Mouse (Mus musculus): ENCODE data around the gene Npcd. TPM values are rescaled to one million over a fixed set of nuclear protein-coding genes. Genes with fewer than 3 reads are reported as not detected.

The Npcd gene
- polyA plus RNA-seq, 1 experiment: 0.68 TPM

GRCm38 (mm10) chr15:79832064-79832900, 1.8 kb downstream of the Npcd start:
- H3K27ac ChIP-seq (ENCODE audit: insufficient read depth, low read length): no peak overlapping the region
- H3K4me1 ChIP-seq (ENCODE audit: control insufficient read depth, insufficient read depth, insufficient read length): peaks cover 8% of the 10 kb centered on the region; the same call in 1 of the 2 replicates
- 52% methylated on average over 18 of the region's 18 CpGs for WGBS
- no peaks in the 10 kb centered on the region for H3K27me3 ChIP-seq (ENCODE audit: control insufficient read depth, insufficient read depth, low read length)
- peak; percentile 51 to 69 for DNase-seq (ENCODE audit: low read depth in 1 of 2, low spot score in 2 of 2)
- H3K4me3 ChIP-seq (ENCODE audit: extremely low read depth, insufficient read depth, insufficient read length): no peak overlapping the region
- TF ChIP-seq CTCF (IDR thresholded peaks at IDR 0.05; ENCODE audit: extremely low read depth, insufficient read depth, insufficient read length, insufficient replicate concordance) (peak; percentile 77), POLR2A (IDR thresholded peaks at IDR 0.05; ENCODE audit: low read depth, low read length) (no peak)
- no peaks in the 10 kb centered on the region; the same call in 1 of the 2 replicates for H3K36me3 ChIP-seq (ENCODE audit: control insufficient read depth, insufficient read depth, low read length)

GRCm38 (mm10) chr15:79830388-79830787, 3.6 kb downstream of the Npcd start:
- WGBS: 31% methylated on average over 4 of the region's 4 CpGs
- no peak overlapping the region for H3K4me3 ChIP-seq (ENCODE audit: extremely low read depth, insufficient read depth, insufficient read length)
- peaks cover 8% of the 10 kb centered on the region; the same call in 1 of the 2 replicates for H3K4me1 ChIP-seq (ENCODE audit: control insufficient read depth, insufficient read depth, insufficient read length)
- TF ChIP-seq POLR2A (IDR thresholded peaks at IDR 0.05; ENCODE audit: low read depth, low read length) (no peak), CTCF (IDR thresholded peaks at IDR 0.05; ENCODE audit: extremely low read depth, insufficient read depth, insufficient read length, insufficient replicate concordance) (peak; percentile 75; the same call in 1 of the 2 replicates)
- H3K36me3 ChIP-seq (ENCODE audit: control insufficient read depth, insufficient read depth, low read length): no peaks in the 10 kb centered on the region; the same call in 1 of the 2 replicates
- H3K27me3 ChIP-seq (ENCODE audit: control insufficient read depth, insufficient read depth, low read length): no peaks in the 10 kb centered on the region
- DNase-seq (ENCODE audit: low read depth in 1 of 2, low spot score in 2 of 2): peak; percentile 47 to 62
- H3K27ac ChIP-seq (ENCODE audit: insufficient read depth, low read length): no peak overlapping the region

DNA sequence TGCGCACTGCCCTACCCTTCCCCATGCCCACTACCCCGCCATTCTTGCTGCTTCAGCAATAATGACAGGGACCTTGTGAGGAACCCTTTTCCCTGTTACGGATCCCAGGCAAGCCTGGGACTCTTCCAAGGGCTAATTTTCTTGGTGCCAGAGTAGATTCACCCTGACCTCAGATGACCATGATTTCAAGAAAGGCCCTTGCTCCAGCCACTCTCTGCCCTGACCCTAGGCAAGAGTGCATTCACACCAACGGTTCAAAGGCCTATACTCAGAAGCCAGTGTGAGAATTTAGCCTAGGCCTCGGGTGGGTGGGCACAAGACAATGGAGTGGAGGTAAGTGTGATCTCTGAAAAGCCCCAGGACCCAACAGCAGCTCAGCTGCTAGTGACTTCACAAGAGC, 4.6 kb downstream of the Npcd start:
- H3K4me1 ChIP-seq (ENCODE audit: control insufficient read depth, insufficient read depth, insufficient read length): peaks cover 8% of the 10 kb centered on the region; the same call in 1 of the 2 replicates
- no peaks in the 10 kb centered on the region; the same call in 1 of the 2 replicates for H3K36me3 ChIP-seq (ENCODE audit: control insufficient read depth, insufficient read depth, low read length)
- H3K27ac ChIP-seq (ENCODE audit: insufficient read depth, low read length): no peak overlapping the region
- 96% methylated on average over 5 of the region's 5 CpGs for WGBS
- DNase-seq (ENCODE audit: low read depth in 1 of 2, low spot score in 2 of 2): no peak
- no peak overlapping the region for H3K4me3 ChIP-seq (ENCODE audit: extremely low read depth, insufficient read depth, insufficient read length)
- no peak for TF ChIP-seq CTCF (IDR thresholded peaks at IDR 0.05; ENCODE audit: extremely low read depth, insufficient read depth, insufficient read length, insufficient replicate concordance)
- TF ChIP-seq POLR2A (IDR thresholded peaks at IDR 0.05; ENCODE audit: low read depth, low read length): no peak
- H3K27me3 ChIP-seq (ENCODE audit: control insufficient read depth, insufficient read depth, low read length): no peaks in the 10 kb centered on the region

- TF ChIP-seq POLR2A (IDR thresholded peaks at IDR 0.05; ENCODE audit: low read depth, low read length): no peak
- no peak for TF ChIP-seq CTCF (IDR thresholded peaks at IDR 0.05; ENCODE audit: extremely low read depth, insufficient read depth, insufficient read length, insufficient replicate concordance)
- H3K27ac ChIP-seq (ENCODE audit: insufficient read depth, low read length): no peak overlapping the region
- no peak for DNase-seq (ENCODE audit: low read depth in 1 of 2, low spot score in 2 of 2)
Observed at GRCm38 (mm10) chr15:79828366-79829035, 5.5 kb downstream of the Npcd start.

GRCm38 (mm10) chr15:79827778-79828210, 6.2 kb downstream of the Npcd start:
- 94% methylated on average over 11 of the region's 11 CpGs for WGBS

More at GRCm38 (mm10) chr15:79828366-79829035, 5.5 kb downstream of the Npcd start:
- Histone ChIP-seq H3K4me1 (ENCODE audit: control insufficient read depth, insufficient read depth, insufficient read length) (peaks cover 8% of the 10 kb centered on the region; the same call in 1 of the 2 replicates), H3K4me3 (ENCODE audit: extremely low read depth, insufficient read depth, insufficient read length) (no peak overlapping the region), H3K36me3 (ENCODE audit: control insufficient read depth, insufficient read depth, low read length) (no peaks in the 10 kb centered on the region; the same call in 1 of the 2 replicates), H3K27me3 (ENCODE audit: control insufficient read depth, insufficient read depth, low read length) (no peaks in the 10 kb centered on the region)
- 94% methylated on average over 45 of the region's 46 CpGs for WGBS

DNA sequence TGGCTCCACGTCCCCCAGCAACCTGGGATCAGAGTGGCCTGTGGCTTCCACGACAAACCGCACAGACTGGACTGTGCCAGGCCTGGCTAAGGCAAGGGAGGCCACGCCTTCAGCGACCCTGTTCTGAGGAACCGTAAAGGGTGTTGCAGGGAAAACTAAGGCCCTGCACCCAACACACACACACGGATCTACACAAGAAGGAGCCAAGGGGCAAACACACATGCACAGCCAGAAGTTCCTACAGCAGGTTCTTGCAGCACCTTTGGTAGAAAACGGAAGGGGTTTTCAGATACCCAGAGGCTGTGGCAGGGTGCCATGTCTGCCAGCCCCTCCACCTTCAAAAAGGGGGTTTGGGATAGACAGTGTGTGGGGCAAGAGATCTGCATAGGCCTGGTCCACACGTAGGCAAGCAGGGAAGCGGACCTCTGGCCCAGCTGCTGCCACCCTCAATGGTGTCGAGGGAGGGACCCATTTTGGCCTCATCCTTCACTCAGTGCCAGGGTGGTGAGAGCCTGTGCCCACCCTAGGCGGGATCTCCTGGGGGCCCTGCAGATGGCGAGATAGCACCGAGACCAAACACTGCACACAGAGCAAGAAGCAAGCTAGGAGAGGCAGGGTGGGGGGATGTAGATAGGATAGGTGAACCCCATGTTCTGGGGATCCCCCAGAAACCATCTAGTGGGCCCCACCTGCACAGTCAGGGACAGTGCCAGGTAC, 6.8 kb downstream of the Npcd start:
- WGBS: 92% methylated on average over 14 of the region's 14 CpGs
- H3K27me3 ChIP-seq (ENCODE audit: control insufficient read depth, insufficient read depth, low read length): no peaks in the 10 kb centered on the region
- H3K27ac ChIP-seq (ENCODE audit: insufficient read depth, low read length): no peak overlapping the region
- TF ChIP-seq POLR2A (IDR thresholded peaks at IDR 0.05; ENCODE audit: low read depth, low read length) (no peak), CTCF (IDR thresholded peaks at IDR 0.05; ENCODE audit: extremely low read depth, insufficient read depth, insufficient read length, insufficient replicate concordance) (no peak)
- H3K4me3 ChIP-seq (ENCODE audit: extremely low read depth, insufficient read depth, insufficient read length): no peak overlapping the region
- no peak for DNase-seq (ENCODE audit: low read depth in 1 of 2, low spot score in 2 of 2)
- H3K4me1 ChIP-seq (ENCODE audit: control insufficient read depth, insufficient read depth, insufficient read length): no peaks in the 10 kb centered on the region
- H3K36me3 ChIP-seq (ENCODE audit: control insufficient read depth, insufficient read depth, low read length): no peaks in the 10 kb centered on the region; the same call in 1 of the 2 replicates

More at GRCm38 (mm10) chr15:79827778-79828210, 6.2 kb downstream of the Npcd start:
- TF ChIP-seq CTCF (IDR thresholded peaks at IDR 0.05; ENCODE audit: extremely low read depth, insufficient read depth, insufficient read length, insufficient replicate concordance) (no peak), POLR2A (IDR thresholded peaks at IDR 0.05; ENCODE audit: low read depth, low read length) (no peak)
- H3K4me1 ChIP-seq (ENCODE audit: control insufficient read depth, insufficient read depth, insufficient read length): peaks cover 4% of the 10 kb centered on the region; the same call in 1 of the 2 replicates
- H3K27ac ChIP-seq (ENCODE audit: insufficient read depth, low read length): no peak overlapping the region
- no peaks in the 10 kb centered on the region for H3K27me3 ChIP-seq (ENCODE audit: control insufficient read depth, insufficient read depth, low read length)
- no peak overlapping the region for H3K4me3 ChIP-seq (ENCODE audit: extremely low read depth, insufficient read depth, insufficient read length)
- H3K36me3 ChIP-seq (ENCODE audit: control insufficient read depth, insufficient read depth, low read length): no peaks in the 10 kb centered on the region; the same call in 1 of the 2 replicates
- DNase-seq (ENCODE audit: low read depth in 1 of 2, low spot score in 2 of 2): no peak

Measured in spleen, adult 2 months (tissue).